Mouse (Mus musculus) right cerebral cortex, postnatal 25 days (tissue): ENCODE results near the gene Diaph3.

ENCODE experiments used
- DNase-seq: peaks from one replicate; pipeline ENCODE4 v3.0.0; 2022

Diaph3 gene

DNA sequence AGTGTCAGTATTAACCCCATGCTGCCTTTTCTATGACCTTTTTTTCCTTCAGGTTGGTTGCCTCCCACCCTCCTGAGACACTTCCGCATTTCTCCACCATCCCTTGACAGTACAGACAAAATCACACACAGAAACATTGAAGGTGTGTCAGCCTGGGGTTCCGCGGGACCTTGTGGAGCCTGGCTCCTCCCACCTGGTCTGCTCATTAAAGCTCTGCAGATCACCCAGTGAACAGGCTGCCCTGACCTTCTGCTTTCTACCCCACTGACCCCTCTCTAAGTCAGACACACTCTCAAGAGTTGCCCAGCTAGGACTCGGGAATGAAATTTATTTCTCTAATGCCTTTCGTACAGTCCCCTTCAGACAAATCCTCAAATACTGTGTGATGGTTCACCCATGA is 500.9 kb downstream of the Diaph3 start:
- no peak for DNase-seq

DNA sequence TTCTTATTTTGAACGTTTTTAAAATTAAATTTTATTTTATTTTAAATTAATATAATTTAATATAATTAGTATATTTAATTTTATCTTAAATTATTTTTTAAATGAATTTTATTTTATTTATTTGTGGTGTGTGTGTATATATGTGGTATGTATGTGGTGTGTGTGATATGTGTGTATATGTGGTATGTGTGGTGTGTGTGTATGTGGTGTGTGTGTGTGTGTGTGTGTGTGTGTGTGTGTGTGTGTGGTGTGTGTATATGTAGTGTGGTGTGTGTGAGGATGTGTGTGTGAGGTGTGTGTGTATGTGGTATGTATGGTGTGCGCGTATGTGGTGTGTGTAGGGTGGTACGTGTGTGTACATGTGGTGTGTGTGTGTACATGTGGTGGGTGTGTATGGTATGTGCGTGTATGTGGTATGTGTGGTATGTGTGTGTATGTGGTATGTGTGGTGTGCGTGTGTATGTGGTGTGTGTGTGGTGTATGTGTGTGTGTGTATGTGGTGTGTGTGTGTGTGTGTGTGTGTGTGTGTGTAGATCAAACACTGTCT is 505.4 kb downstream of the Diaph3 start:
- DNase-seq: no peak

- no peak for DNase-seq
Observed at GRCm38 (mm10) chr14:86635052-86635451, 506.0 kb downstream of the Diaph3 start.

DNA sequence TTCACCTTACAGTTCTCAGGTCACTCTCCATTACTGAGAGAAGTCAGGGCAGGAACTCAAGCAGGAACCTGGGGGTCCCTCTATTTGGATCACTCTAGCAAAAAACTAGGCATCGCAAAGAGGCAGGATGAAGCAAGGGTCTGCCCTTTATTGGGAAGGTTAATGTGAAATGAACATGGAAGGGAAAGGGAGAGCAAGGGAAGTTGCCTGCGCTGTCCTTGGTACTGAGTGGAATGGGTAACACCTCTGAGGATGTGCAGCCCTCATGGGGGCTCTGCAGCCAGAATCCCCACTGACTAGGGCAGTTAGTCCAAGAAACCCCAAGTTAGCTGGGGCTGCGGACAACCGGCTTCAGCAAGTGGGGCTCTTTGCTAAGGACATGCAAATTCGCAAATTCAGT is 507.2 kb downstream of the Diaph3 start:
- no peak for DNase-seq

GRCm38 (mm10) chr14:86624816-86625425 is 516.1 kb downstream of the Diaph3 start:
- peak; percentile 33 for DNase-seq

DNA sequence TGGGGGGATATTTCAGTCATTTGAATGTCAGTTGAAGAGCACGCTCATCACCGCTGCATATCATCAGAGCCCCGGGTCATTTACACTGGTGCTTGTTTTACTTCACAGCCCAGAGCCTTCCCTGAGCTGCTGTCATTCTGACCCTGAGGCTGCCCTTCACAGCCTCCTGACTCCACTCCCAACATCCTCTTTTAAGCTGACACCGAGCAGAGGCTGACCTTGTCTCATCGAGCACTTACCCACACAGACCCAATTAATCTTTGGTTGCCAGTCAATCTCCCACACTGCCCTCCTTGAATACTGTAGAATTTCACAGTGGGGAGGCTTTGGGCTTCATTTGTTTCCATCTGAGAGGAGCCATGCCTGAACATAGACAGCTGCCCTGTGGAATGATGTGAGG is 521.4 kb downstream of the Diaph3 start:
- no peak for DNase-seq
